Mouse (Mus musculus) stomach, embryonic 15.5 days (tissue): ENCODE data around the gene Rtf2. TPM values are rescaled to one million over a fixed set of nuclear protein-coding genes. Genes with fewer than 3 reads are reported as not detected.

Experiments
- ATAC-seq: fragments of 200-750 bp; cut with Nextera tagmentation; 2 replicates; pipeline ENCODE4 v1.8.0; 2017; ENCODE audit warnings: low read depth, moderate number of reproducible peaks, moderate TSS enrichment; ENCODE audit not compliant: insufficient read depth, low FRiP score
- H3K27ac ChIP-seq: fragments of 300-500 bp; sonication (generic); 2 replicates; pipeline ENCODE4 v1.5.1; 2015; ENCODE audit warnings: mild to moderate bottlenecking, inconsistent platforms
- H3K27me3 ChIP-seq: fragments of 300-500 bp; sonication (generic); replicated peaks from 2 replicates; pipeline ENCODE4 v1.6.1; 2015; ENCODE audit warnings: inconsistent platforms
- H3K36me3 ChIP-seq: fragments of 300-500 bp; sonication (generic); 2 replicates; pipeline ENCODE4 v1.6.1; 2015; ENCODE audit warnings: inconsistent platforms
- H3K4me1 ChIP-seq: fragments of 300-500 bp; sonication (generic); 2 replicates; pipeline ENCODE4 v1.6.1; 2015; ENCODE audit warnings: inconsistent platforms
- H3K4me2 ChIP-seq: fragments of 300-500 bp; sonication (generic); 2 replicates; pipeline ENCODE4 v1.6.1; 2015; ENCODE audit warnings: mild to moderate bottlenecking, inconsistent platforms
- H3K4me3 ChIP-seq: fragments of 300-500 bp; sonication (generic); replicated peaks from 2 replicates; pipeline ENCODE4 v1.5.1; 2015; ENCODE audit warnings: inconsistent platforms
- H3K9ac ChIP-seq: fragments of 300-500 bp; sonication (generic); 2 replicates; pipeline ENCODE4 v1.6.1; 2015; ENCODE audit warnings: inconsistent platforms
- H3K9me3 ChIP-seq: fragments of 300-500 bp; sonication (generic); 2 replicates; pipeline ENCODE4 v1.6.1; 2016; ENCODE audit warnings: inconsistent platforms
- whole genome bisulfite sequencing: fragments of 180-500 bp; shearing (Covaris S2); methylation state at CpG from one replicate; pipeline ENCODE4 v1.1.7; 2015; 5-methylcytosine and 5-hydroxymethylcytosine counted together
- polyA plus RNA-seq: library from polyadenylated mRNA; unstranded; fragments of >200 nt; fragmentation: Nextera tagmentation; extraction: Ambion mirVana; gene quantifications from 2 replicates; pipeline ENCODE4 v1.2.1, GENCODE M21; 2015

The Rtf2 gene
- polyA plus RNA-seq, 1 experiment from 2014 or later, result 69.4 TPM

- Histone ChIP-seq H3K9ac (no peak within 1 kb of the TSS), H3K27me3 (no peaks in the 10 kb centered on the region), H3K4me2 (no peak within 1 kb of the TSS), H3K9me3 (no peaks in the 10 kb centered on the region), H3K4me1 (no peaks in the 10 kb centered on the region), H3K27ac (no peak within 1 kb of the TSS), H3K36me3 (peaks cover 15% of the 10 kb centered on the region), H3K4me3 (no peak within 1 kb of the TSS)
- no peak for ATAC-seq
- 88% methylated on average over 11 of the region's 11 CpGs for WGBS
Observed at GRCm38 (mm10) chr2:172472318-172472717, 32.0 kb downstream of the Rtf2 start, which contains the start of gene Fam209. Fam209 (plus strand) TSS chr2:172472520.

DNA sequence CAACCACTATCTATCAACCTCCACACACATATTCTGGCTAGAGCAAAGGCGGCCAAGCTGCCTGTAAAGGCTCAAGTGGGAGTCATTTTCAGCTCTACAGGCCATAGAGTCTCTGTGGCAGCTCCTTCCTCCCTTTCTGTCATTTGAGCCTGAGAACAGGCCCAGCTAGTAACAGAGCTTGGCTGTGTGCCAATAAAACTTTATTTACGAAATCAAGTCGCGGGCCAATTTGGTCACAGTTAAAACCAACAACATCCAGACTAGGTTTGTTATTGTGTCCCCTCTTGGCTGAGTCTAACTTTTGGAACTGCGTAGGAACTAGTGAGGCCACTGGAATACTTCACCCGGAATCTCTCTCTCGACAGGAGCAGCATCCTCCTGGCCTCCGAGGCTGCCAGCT is 33.2 kb downstream of the Rtf2 start:
- no peaks in the 10 kb centered on the region for H3K27me3 ChIP-seq
- H3K9ac ChIP-seq, result no peak overlapping the region
- 42% methylated on average over 8 of the region's 8 CpGs for WGBS
- no peak overlapping the region for H3K4me2 ChIP-seq
- no peak overlapping the region for H3K27ac ChIP-seq
- H3K9me3 ChIP-seq, result no peaks in the 10 kb centered on the region
- no peak for ATAC-seq
- peaks cover 14% of the 10 kb centered on the region for H3K36me3 ChIP-seq
- no peak overlapping the region for H3K4me3 ChIP-seq
- no peaks in the 10 kb centered on the region for H3K4me1 ChIP-seq

DNA sequence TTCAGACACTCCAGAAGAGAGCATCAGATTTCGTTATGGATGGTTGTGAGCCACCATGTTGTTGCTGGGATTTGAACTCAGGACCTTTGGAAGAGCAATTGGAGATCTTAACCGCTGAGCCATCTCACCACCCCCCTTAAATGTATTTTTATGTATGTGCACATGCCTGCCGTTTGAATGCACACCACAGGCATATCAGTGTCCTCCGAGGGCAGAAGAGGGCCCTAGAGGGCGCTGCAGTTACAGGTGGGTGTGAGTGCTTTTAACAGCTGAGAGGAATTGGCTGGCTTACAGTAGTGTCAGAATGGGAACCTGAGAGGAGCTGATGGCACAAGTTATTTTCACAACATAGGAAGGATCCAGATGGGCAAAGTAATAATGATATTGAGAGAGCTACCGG is 34.6 kb downstream of the Rtf2 start:
- Histone ChIP-seq H3K4me2 (no peak overlapping the region), H3K27ac (no peak overlapping the region)
- 34% methylated on average over 6 of the region's 6 CpGs for WGBS

GRCm38 (mm10) chr2:172476707-172477260 is 36.4 kb downstream of the Rtf2 start:
- Histone ChIP-seq H3K9me3 (no peaks in the 10 kb centered on the region), H3K36me3 (no peaks in the 10 kb centered on the region), H3K4me2 (no peak overlapping the region), H3K9ac (no peak overlapping the region), H3K27me3 (no peaks in the 10 kb centered on the region), H3K4me1 (no peaks in the 10 kb centered on the region), H3K27ac (no peak overlapping the region), H3K4me3 (no peak overlapping the region)
- WGBS, result 32% methylated on average over 10 of the region's 10 CpGs
- ATAC-seq, result no peak

More for the DNA sequence above, 34.6 kb downstream of the Rtf2 start:
- H3K27me3 ChIP-seq, result no peaks in the 10 kb centered on the region
- no peak for ATAC-seq
- H3K4me1 ChIP-seq, result no peaks in the 10 kb centered on the region
- H3K36me3 ChIP-seq, result 0 out of 2 replicates have a peak, but pooled peaks cover 1% of the 10 kb centered on the region
- no peak overlapping the region for H3K4me3 ChIP-seq
- H3K9me3 ChIP-seq, result no peaks in the 10 kb centered on the region
- H3K9ac ChIP-seq, result no peak overlapping the region

DNA sequence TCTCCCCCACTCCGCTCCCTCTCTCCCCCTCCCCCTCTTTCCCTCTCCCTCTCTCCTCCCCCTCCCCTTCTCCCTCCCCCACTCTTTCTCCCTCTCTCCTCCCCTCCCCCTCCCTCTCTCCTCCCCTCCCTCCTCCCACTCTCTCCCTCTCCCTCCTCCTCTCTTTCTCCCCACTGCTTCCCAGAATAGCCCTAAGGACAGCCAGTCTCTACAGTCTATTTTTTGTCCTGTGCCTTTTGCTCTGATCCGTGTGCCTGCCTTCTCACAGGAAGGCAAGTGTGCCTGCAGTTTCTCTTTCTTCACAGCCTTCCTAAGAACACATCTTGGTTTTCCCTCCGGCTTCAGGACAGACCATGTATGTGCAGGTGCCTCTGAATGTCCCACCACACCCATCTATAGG is 37.0 kb downstream of the Rtf2 start:
- no peaks in the 10 kb centered on the region for H3K36me3 ChIP-seq
- 34% methylated on average over 3 of the region's 3 CpGs for WGBS
- no peak for ATAC-seq

GRCm38 (mm10) chr2:172477860-172478259 is 37.5 kb downstream of the Rtf2 start:
- Histone ChIP-seq H3K9me3 (no peaks in the 10 kb centered on the region), H3K4me2 (no peak overlapping the region), H3K27ac (no peak overlapping the region), H3K36me3 (no peaks in the 10 kb centered on the region), H3K9ac (no peak overlapping the region), H3K4me3 (no peak overlapping the region), H3K27me3 (no peaks in the 10 kb centered on the region), H3K4me1 (no peaks in the 10 kb centered on the region)
- 4% methylated on average over 2 of the region's 2 CpGs for WGBS
- ATAC-seq, result no peak

More for the DNA sequence above, 37.0 kb downstream of the Rtf2 start:
- Histone ChIP-seq H3K4me2 (no peak overlapping the region), H3K4me3 (no peak overlapping the region), H3K4me1 (no peaks in the 10 kb centered on the region), H3K9ac (no peak overlapping the region), H3K27me3 (no peaks in the 10 kb centered on the region), H3K27ac (no peak overlapping the region), H3K9me3 (no peaks in the 10 kb centered on the region)

DNA sequence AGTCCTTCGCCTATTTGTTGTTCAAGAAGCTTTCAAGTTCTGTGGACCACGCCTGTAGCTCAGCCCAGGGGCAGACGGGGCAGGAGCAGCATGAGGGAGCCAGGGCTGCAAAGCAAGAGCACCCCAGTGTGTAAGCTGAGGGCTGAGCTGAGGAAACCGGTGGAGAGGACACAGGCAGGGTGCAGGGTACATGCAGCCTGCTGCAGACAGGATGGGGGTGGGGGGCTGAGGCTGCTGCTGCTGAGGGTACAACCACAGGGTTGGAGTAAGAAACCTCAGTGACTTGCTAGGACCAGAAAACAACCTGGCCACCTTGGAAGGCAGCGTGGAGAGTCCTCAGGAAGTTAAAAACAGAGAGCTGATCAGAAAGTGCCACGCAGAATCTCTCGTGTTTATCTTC is 39.9 kb downstream of the Rtf2 start:
- Histone ChIP-seq H3K36me3 (no peaks in the 10 kb centered on the region), H3K27me3 (no peaks in the 10 kb centered on the region), H3K4me1 (no peaks in the 10 kb centered on the region), H3K27ac (no peak overlapping the region), H3K9me3 (no peaks in the 10 kb centered on the region), H3K9ac (no peak overlapping the region), H3K4me3 (no peak overlapping the region), H3K4me2 (no peak overlapping the region)
- 59% methylated on average over 7 of the region's 7 CpGs for WGBS
- ATAC-seq, result no peak

DNA sequence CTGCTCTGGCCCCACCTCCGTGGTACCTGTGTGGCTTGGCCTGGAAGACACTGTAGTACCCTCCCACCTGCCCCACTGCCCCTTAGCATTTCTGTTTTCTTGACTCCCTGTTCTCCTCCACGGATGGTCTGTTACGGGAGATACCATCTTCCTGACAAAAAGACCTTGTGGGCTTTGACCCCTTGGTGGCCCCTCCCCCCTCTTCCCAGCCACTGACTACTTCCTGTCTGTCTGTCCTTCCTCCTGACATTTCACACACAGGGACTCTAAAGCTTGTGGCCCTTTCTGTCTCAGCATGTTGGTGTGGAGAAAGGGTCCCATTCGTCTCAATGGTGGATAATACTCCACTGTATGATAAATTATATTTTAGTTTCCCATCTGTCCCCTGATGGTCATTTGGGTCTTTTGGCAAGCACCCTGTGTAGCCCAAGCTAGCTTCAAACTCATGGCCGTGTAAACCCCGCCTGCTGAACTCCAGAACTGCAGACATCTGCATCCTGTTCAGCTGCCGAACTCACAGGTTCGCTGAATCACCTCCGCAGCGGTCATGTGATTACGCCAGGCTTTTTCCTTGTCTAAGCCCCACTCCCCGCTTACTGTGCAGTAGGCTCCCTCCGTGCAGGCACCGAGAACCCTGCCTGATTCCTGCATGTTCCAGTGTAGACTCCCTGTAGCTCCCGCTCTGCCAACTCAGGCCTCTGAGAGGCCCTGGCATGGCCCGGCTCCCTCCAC is 41.5 kb downstream of the Rtf2 start:
- Histone ChIP-seq H3K27me3 (no peaks in the 10 kb centered on the region), H3K9me3 (no peaks in the 10 kb centered on the region), H3K4me1 (no peaks in the 10 kb centered on the region), H3K27ac (no peak overlapping the region), H3K36me3 (no peaks in the 10 kb centered on the region), H3K4me3 (no peak overlapping the region), H3K4me2 (no peak overlapping the region), H3K9ac (no peak overlapping the region)
- WGBS, result 79% methylated on average over 16 of the region's 16 CpGs
- ATAC-seq, result no peak

GRCm38 (mm10) chr2:172483766-172484413 is 43.5 kb downstream of the Rtf2 start:
- Histone ChIP-seq H3K9me3 (no peaks in the 10 kb centered on the region), H3K4me2 (no peak overlapping the region), H3K4me3 (no peak overlapping the region), H3K9ac (no peak overlapping the region), H3K36me3 (no peaks in the 10 kb centered on the region), H3K4me1 (no peaks in the 10 kb centered on the region), H3K27me3 (no peaks in the 10 kb centered on the region), H3K27ac (no peak overlapping the region)
- ATAC-seq, result no peak
- 81% methylated on average over 14 of the region's 14 CpGs for WGBS

GRCm38 (mm10) chr2:172484696-172485370 is 44.5 kb downstream of the Rtf2 start:
- H3K4me2 ChIP-seq, result no peak overlapping the region; the same call in 1 of the 2 replicates
- WGBS, result 30% methylated on average over 12 of the region's 12 CpGs
- H3K9me3 ChIP-seq, result no peaks in the 10 kb centered on the region
- H3K4me1 ChIP-seq, result no peaks in the 10 kb centered on the region
- no peaks in the 10 kb centered on the region for H3K36me3 ChIP-seq
- H3K27me3 ChIP-seq, result no peaks in the 10 kb centered on the region
- H3K9ac ChIP-seq, result no peak overlapping the region
- peak; percentile 54; the same call in 1 of the 2 replicates for ATAC-seq
- no peak overlapping the region for H3K27ac ChIP-seq
- no peak overlapping the region for H3K4me3 ChIP-seq

- Histone ChIP-seq H3K27ac (no peak overlapping the region), H3K4me3 (no peak overlapping the region), H3K9ac (no peak overlapping the region), H3K9me3 (no peaks in the 10 kb centered on the region), H3K36me3 (no peaks in the 10 kb centered on the region), H3K27me3 (no peaks in the 10 kb centered on the region), H3K4me2 (no peak overlapping the region), H3K4me1 (no peaks in the 10 kb centered on the region)
- no peak for ATAC-seq
- 65% methylated on average over 8 of the region's 8 CpGs for WGBS
Observed at GRCm38 (mm10) chr2:172496736-172497345, 56.5 kb downstream of the Rtf2 start.
